In the genomic region with DNA sequence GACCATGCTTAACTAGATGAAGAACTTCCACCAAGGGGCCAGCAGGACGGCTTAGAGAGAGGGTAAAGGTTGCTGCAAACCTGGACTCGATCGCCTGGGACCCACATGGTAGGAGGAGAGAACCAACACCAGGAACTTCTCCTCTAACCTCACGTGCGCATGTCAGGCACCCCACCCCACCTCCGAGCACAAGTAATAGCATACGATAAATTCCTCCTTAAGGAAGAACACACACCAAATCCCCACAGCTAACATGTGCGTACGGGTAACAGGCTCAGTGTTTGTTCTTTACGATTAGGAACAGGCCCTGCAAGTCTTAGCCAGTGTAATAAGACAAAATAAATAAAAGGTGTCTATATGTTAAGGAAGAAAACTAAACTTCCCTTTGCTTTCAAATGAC, we compare ENCODE assay signal across 21 mouse cellular contexts. TPM values are rescaled to one million over a fixed set of nuclear protein-coding genes. Genes with fewer than 3 reads are reported as not detected.
DNase-seq lines count a peak whose midpoint lies in the region; ATAC-seq and TF ChIP-seq lines count a peak whose summit lies in the region.
"Had no signal": no experiment of that assay in that cellular context is flagged by ENCODE, and none has a peak within 500 bp of the region (broad histone marks: within the 10 kb centered on the region; RNA-seq: fewer than 3 reads in every experiment).

No protein-coding gene starts in this region.

- peaks cover 25% of the 10 kb centered on the region for H3K4me1 ChIP-seq in intestine, embryonic 15.5 days (replicated peaks)
- peaks cover 55% of the 10 kb centered on the region for H3K4me1 ChIP-seq in limb, embryonic 10.5 days
- no peaks in the 10 kb centered on the region for H3K4me1 ChIP-seq in stomach, postnatal 0 days (replicated peaks; ENCODE audit: control insufficient read depth, insufficient read depth)
- H3K4me1 ChIP-seq: forebrain, embryonic 12.5 days had no signal

- peak; percentile 53 for DNase-seq in heart, adult 11 months
- DNase-seq in heart, postnatal 36 days, result no peak
- DNase-seq in limb, embryonic 10.5 days (ENCODE audit: low spot score), result no peak
- DNase-seq in stomach, postnatal 0 days (ENCODE audit: low spot score), result peak; percentile 71
- no peak for DNase-seq in urinary bladder, postnatal 10 days (ENCODE audit: low spot score)
- DNase-seq in embryo, embryonic 10 days (ENCODE audit: low spot score), result no peak
- DNase-seq: adrenal gland, adult 2 months; adrenal gland, postnatal 25 days; cerebellum, adult 18-20 months; cerebellum, adult 9-11 months; cerebellum, postnatal 36 days; forebrain, postnatal 0 days; gastrocnemius, postnatal 36 days; heart, adult 18-20 months; heart, postnatal 10 days had no signal

- no peaks in the 10 kb centered on the region for H3K36me3 ChIP-seq in intestine, embryonic 15.5 days
- H3K36me3 ChIP-seq in limb, embryonic 10.5 days, result no peaks in the 10 kb centered on the region
- no peaks in the 10 kb centered on the region for H3K36me3 ChIP-seq in stomach, postnatal 0 days (ENCODE audit: control insufficient read depth, insufficient read depth, low read length)
- H3K36me3 ChIP-seq: forebrain, embryonic 12.5 days; heart, embryonic 10.5 days; hindbrain, embryonic 13.5 days had no signal

- no peak overlapping the region for H3K9ac ChIP-seq in intestine, embryonic 15.5 days
- no peak overlapping the region for H3K9ac ChIP-seq in stomach, postnatal 0 days (ENCODE audit: low read length)
- H3K9ac ChIP-seq: forebrain, embryonic 12.5 days; forebrain, postnatal 0 days; hindbrain, embryonic 13.5 days had no signal

- TF ChIP-seq CTCF in stomach, postnatal 0 days (IDR thresholded peaks at IDR 0.05; ENCODE audit: low read depth), result no peak

- no peak overlapping the region for H3K4me3 ChIP-seq in intestine, embryonic 15.5 days (replicated peaks)
- no peak overlapping the region for H3K4me3 ChIP-seq in limb, embryonic 10.5 days
- no peak overlapping the region for H3K4me3 ChIP-seq in stomach, postnatal 0 days (ENCODE audit: low read depth, low read length)
- H3K4me3 ChIP-seq: forebrain, embryonic 12.5 days; heart, embryonic 10.5 days; hindbrain, embryonic 13.5 days had no signal

- no peak overlapping the region for H3K4me2 ChIP-seq in intestine, embryonic 15.5 days (replicated peaks)
- H3K4me2 ChIP-seq in stomach, postnatal 0 days (replicated peaks; ENCODE audit: low read depth), result no peak overlapping the region
- H3K4me2 ChIP-seq: forebrain, embryonic 12.5 days; hindbrain, embryonic 13.5 days had no signal

- ATAC-seq in intestine, embryonic 15.5 days, result peak; percentile 43
- ATAC-seq in stomach, postnatal 0 days (ENCODE audit: low FRiP score, low TSS enrichment), result peak; percentile 85
- ATAC-seq: forebrain, postnatal 0 days; hindbrain, postnatal 0 days had no signal

- H3K27me3 ChIP-seq in intestine, embryonic 15.5 days (replicated peaks), result no peaks in the 10 kb centered on the region
- H3K27me3 ChIP-seq in limb, embryonic 10.5 days (ENCODE audit: low read depth, poor library complexity, severe bottlenecking), result no peaks in the 10 kb centered on the region
- H3K27me3 ChIP-seq in stomach, postnatal 0 days (ENCODE audit: control insufficient read depth, insufficient read depth, low read length), result no peaks in the 10 kb centered on the region
- H3K27me3 ChIP-seq: forebrain, embryonic 12.5 days; hindbrain, embryonic 13.5 days had no signal

- no peak overlapping the region for H3K27ac ChIP-seq in intestine, embryonic 15.5 days
- peak overlapping the region; percentile 56; the same call in 1 of the 2 replicates for H3K27ac ChIP-seq in limb, embryonic 10.5 days
- H3K27ac ChIP-seq in stomach, postnatal 0 days (replicated peaks), result peak overlapping the region; percentile 46; the same call in 1 of the 2 replicates
- H3K27ac ChIP-seq: forebrain, embryonic 12.5 days; heart, embryonic 10.5 days; hindbrain, embryonic 13.5 days; hindbrain, postnatal 0 days had no signal

- no peak for TF ChIP-seq EP300 in stomach, postnatal 0 days (optimal IDR thresholded peaks at IDR 0.05)

- intact Hi-C loops in heart, postnatal 36 days (cut with DNase I), result no loop called here

- 62% methylated on average over 10 of the region's 10 CpGs for WGBS in intestine, embryonic 15.5 days
- WGBS in limb, embryonic 10.5 days, result 81% methylated on average over 10 of the region's 10 CpGs
- WGBS in stomach, postnatal 0 days, result 55% methylated on average over 10 of the region's 10 CpGs

- no peaks in the 10 kb centered on the region for H3K9me3 ChIP-seq in intestine, embryonic 15.5 days
- H3K9me3 ChIP-seq in limb, embryonic 10.5 days (replicated peaks), result no peaks in the 10 kb centered on the region
- H3K9me3 ChIP-seq in stomach, postnatal 0 days (ENCODE audit: control insufficient read depth, low read length), result no peaks in the 10 kb centered on the region
- H3K9me3 ChIP-seq: forebrain, embryonic 12.5 days; heart, embryonic 10.5 days; hindbrain, embryonic 13.5 days had no signal

RNA-seq across cellular contexts. Expression of a gene that starts 35.9 kb away (rescaled TPM):
- total RNA-seq in heart, postnatal 36 days (2021), result 1 to 10 TPM; 8.4 to 8.9 TPM
- polyA plus RNA-seq in intestine, embryonic 15.5 days (2015; fragmentation: Nextera tagmentation; extraction: Ambion mirVana), result 45.3 and 53.5 TPM in 2 replicates
- 13.7 and 14.2 TPM in 2 replicates for polyA plus RNA-seq in limb, embryonic 10.5 days (2016; fragmentation: Nextera tagmentation; extraction: Ambion mirVana)
- polyA plus RNA-seq in stomach, postnatal 0 days (2015; fragmentation: Nextera tagmentation; extraction: Ambion mirVana), result 16.8 and 20.2 TPM in 2 replicates
- total RNA-seq: hematopoietic stem cell, adult 5-6 weeks had no signal

Comparison
In these comparisons a context has a peak if more than half of its experiments do, and no peak if none do; other contexts are left out.
1. DNase-seq: peak in heart, adult 11 months (single experiment) and stomach, postnatal 0 days (single experiment); none in heart, postnatal 36 days (0 of 2), limb, embryonic 10.5 days (single experiment), urinary bladder, postnatal 10 days (single experiment) and embryo, embryonic 10 days (single experiment).